In the genomic region with DNA sequence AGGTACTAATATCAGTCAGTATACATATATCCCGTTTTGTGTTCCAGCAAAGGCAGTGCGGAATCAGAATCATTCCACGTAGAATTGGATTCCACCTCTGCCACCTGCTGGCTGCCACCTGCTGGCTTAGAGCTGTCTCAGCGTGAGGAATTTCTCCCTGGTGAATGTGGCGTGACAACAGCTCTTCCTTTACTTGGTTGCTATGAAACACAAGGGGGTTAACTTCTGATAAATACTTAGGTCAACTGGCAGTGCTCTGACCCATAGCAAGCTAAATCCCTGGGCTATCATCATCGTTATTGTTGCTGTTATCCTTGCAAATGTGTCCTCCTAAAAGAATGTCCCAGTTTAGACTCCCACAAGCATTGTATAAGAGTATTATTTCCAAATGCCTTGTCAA, we compare ENCODE assay signal across 9 mouse cellular contexts. TPM values are rescaled to one million over a fixed set of nuclear protein-coding genes. Genes with fewer than 3 reads are reported as not detected.
DNase-seq lines count a peak whose midpoint lies in the region; ATAC-seq and TF ChIP-seq lines count a peak whose summit lies in the region.
"Had no signal": no experiment of that assay in that cellular context is flagged by ENCODE, and none has a peak within 500 bp of the region (broad histone marks: within the 10 kb centered on the region; RNA-seq: fewer than 3 reads in every experiment).

No protein-coding gene starts in this region.

- 10% methylated on average over 6 of the region's 6 CpGs for WGBS in embryonic facial prominence, embryonic 14.5 days
- 6% methylated on average over 6 of the region's 6 CpGs for WGBS in lung, postnatal 0 days

- TF ChIP-seq CTCF in lung, postnatal 0 days (IDR thresholded peaks at IDR 0.05), result peak; percentile 70

- no peak for TF ChIP-seq EP300 in lung, postnatal 0 days (IDR thresholded peaks at IDR 0.05)

- no peak overlapping the region for H3K4me3 ChIP-seq in embryonic facial prominence, embryonic 14.5 days (ENCODE audit: low read depth, low read length)
- no peak overlapping the region for H3K4me3 ChIP-seq in lung, postnatal 0 days (ENCODE audit: low read depth, low read length)
- H3K4me3 ChIP-seq: limb, embryonic 12.5 days had no signal

- no peak overlapping the region for H3K27ac ChIP-seq in embryonic facial prominence, embryonic 14.5 days (replicated peaks; ENCODE audit: low read depth, low read length)
- no peak overlapping the region for H3K27ac ChIP-seq in lung, postnatal 0 days (ENCODE audit: low read length)
- H3K27ac ChIP-seq: limb, embryonic 12.5 days had no signal

- ATAC-seq in embryonic facial prominence, embryonic 14.5 days (ENCODE audit: low read depth), result 0 out of 2 replicates have a peak, but pooled peaks have one; percentile 37
- ATAC-seq in lung, postnatal 0 days, result no peak; the same call in 1 of the 2 replicates

- H3K4me1 ChIP-seq in embryonic facial prominence, embryonic 14.5 days (ENCODE audit: control insufficient read depth, insufficient read depth, low read length), result no peaks in the 10 kb centered on the region
- H3K4me1 ChIP-seq in lung, postnatal 0 days (ENCODE audit: insufficient read depth, low read depth, low read length), result no peaks in the 10 kb centered on the region
- H3K4me1 ChIP-seq: limb, embryonic 12.5 days had no signal

- H3K9me3 ChIP-seq in embryonic facial prominence, embryonic 14.5 days (ENCODE audit: control insufficient read depth, low read length), result no peaks in the 10 kb centered on the region
- H3K9me3 ChIP-seq in lung, postnatal 0 days (ENCODE audit: low read length), result no peaks in the 10 kb centered on the region
- H3K9me3 ChIP-seq: limb, embryonic 12.5 days had no signal

- H3K9ac ChIP-seq in embryonic facial prominence, embryonic 14.5 days (ENCODE audit: low read depth, low read length), result no peak overlapping the region
- no peak overlapping the region for H3K9ac ChIP-seq in lung, postnatal 0 days (replicated peaks; ENCODE audit: low read depth)
- H3K9ac ChIP-seq: limb, embryonic 12.5 days had no signal

- no peaks in the 10 kb centered on the region for H3K36me3 ChIP-seq in embryonic facial prominence, embryonic 14.5 days (ENCODE audit: control insufficient read depth, insufficient read depth, low read length)
- H3K36me3 ChIP-seq in lung, postnatal 0 days (ENCODE audit: insufficient read depth, low read length), result no peaks in the 10 kb centered on the region
- H3K36me3 ChIP-seq: limb, embryonic 12.5 days had no signal

- peak; percentile 43 for DNase-seq in urinary bladder, postnatal 14 days (ENCODE audit: low spot score)
- DNase-seq in urinary bladder, postnatal 10 days (ENCODE audit: low spot score), result no peak
- DNase-seq in embryonic facial prominence, embryonic 14.5 days (ENCODE audit: low spot score), result peak; percentile 45
- peak; percentile 54 for DNase-seq in kidney, adult 18-20 months
- DNase-seq in lung, postnatal 0 days (ENCODE audit: low spot score), result peak; percentile 28
- peak; percentile 12 to 17 for DNase-seq in right cerebral cortex, postnatal 36 days (ENCODE audit: low spot score in 2 of 2)
- DNase-seq in spleen, postnatal 36 days (ENCODE audit: low spot score in 2 of 2), result no peak
- no peak for DNase-seq in adipocyte (ENCODE audit: low spot score)

- H3K4me2 ChIP-seq in embryonic facial prominence, embryonic 14.5 days (ENCODE audit: low read depth, low read length), result no peak overlapping the region
- H3K4me2 ChIP-seq in lung, postnatal 0 days (replicated peaks; ENCODE audit: low read depth, low read length), result no peak overlapping the region
- H3K4me2 ChIP-seq: limb, embryonic 12.5 days had no signal

- H3K27me3 ChIP-seq in embryonic facial prominence, embryonic 14.5 days (replicated peaks; ENCODE audit: control insufficient read depth, insufficient read depth, low read length), result no peaks in the 10 kb centered on the region
- no peaks in the 10 kb centered on the region for H3K27me3 ChIP-seq in lung, postnatal 0 days (replicated peaks; ENCODE audit: insufficient read depth, low read length)
- H3K27me3 ChIP-seq: limb, embryonic 12.5 days had no signal

RNA-seq across cellular contexts. Expression of a gene that starts 17.2 kb away (rescaled TPM):
- polyA plus RNA-seq in embryonic facial prominence, embryonic 14.5 days (2014; fragmentation: Nextera tagmentation; extraction: Ambion mirVana), result 1.2 and 7.7 TPM in 2 replicates
- not detected in 2 replicates for polyA plus RNA-seq in lung, postnatal 0 days (2015; fragmentation: Nextera tagmentation; extraction: Ambion mirVana)
- polyA plus RNA-seq: limb, embryonic 12.5 days had no signal

RNA-seq across cellular contexts. Expression of a gene that starts 23.6 kb away (rescaled TPM):
- polyA plus RNA-seq in embryonic facial prominence, embryonic 14.5 days (2014; fragmentation: Nextera tagmentation; extraction: Ambion mirVana), result 3.0 and 21.3 TPM in 2 replicates
- polyA plus RNA-seq in lung, postnatal 0 days (2015; fragmentation: Nextera tagmentation; extraction: Ambion mirVana), result 1.1 and 1.2 TPM in 2 replicates

RNA-seq across cellular contexts. Expression of a gene that starts 36.0 kb away (rescaled TPM):
- not detected in 2 replicates for polyA plus RNA-seq in embryonic facial prominence, embryonic 14.5 days (2014; fragmentation: Nextera tagmentation; extraction: Ambion mirVana)
- not detected in 2 replicates for polyA plus RNA-seq in lung, postnatal 0 days (2015; fragmentation: Nextera tagmentation; extraction: Ambion mirVana)
- polyA plus RNA-seq: limb, embryonic 12.5 days had no signal

Comparison
In these comparisons a context has a peak if more than half of its experiments do, and no peak if none do; other contexts are left out.
1. DNase-seq: peak in urinary bladder, postnatal 14 days (single experiment), embryonic facial prominence, embryonic 14.5 days (single experiment), kidney, adult 18-20 months (single experiment), lung, postnatal 0 days (single experiment) and right cerebral cortex, postnatal 36 days (2 of 2); none in urinary bladder, postnatal 10 days (single experiment), spleen, postnatal 36 days (0 of 2) and adipocyte (single experiment).